ENCODE assay signal across 8 mouse cellular contexts in genomic region chr3:104511538-104512423, GRCm38 (mm10). TPM values are rescaled to one million over a fixed set of nuclear protein-coding genes. Genes with fewer than 3 reads are reported as not detected.
DNase-seq lines count a peak whose midpoint lies in the region; ATAC-seq and TF ChIP-seq lines count a peak whose summit lies in the region.

Lrig2 (minus strand) TSS chr3:104511918.

- no peaks in the 10 kb centered on the region; the same call in 1 of the 2 replicates for H3K4me1 ChIP-seq in bone marrow, adult 2 months (ENCODE audit: control insufficient read depth, insufficient read depth, low read length)
- peaks cover 6% of the 10 kb centered on the region; the same call in 1 of the 2 replicates for H3K4me1 ChIP-seq in embryonic facial prominence, embryonic 15.5 days
- H3K4me1 ChIP-seq in limb, embryonic 14.5 days (ENCODE audit: control insufficient read depth, insufficient read depth, low read length): peaks cover 13% of the 10 kb centered on the region; the same call in 1 of the 2 replicates
- H3K4me1 ChIP-seq in midbrain, postnatal 0 days (ENCODE audit: insufficient read depth, low read length): peaks cover 4% of the 10 kb centered on the region; the same call in 1 of the 2 replicates

- H3K27me3 ChIP-seq in embryonic facial prominence, embryonic 15.5 days: no peaks in the 10 kb centered on the region
- H3K27me3 ChIP-seq in limb, embryonic 14.5 days (ENCODE audit: control insufficient read depth, insufficient read depth, low read length): no peaks in the 10 kb centered on the region
- H3K27me3 ChIP-seq in midbrain, postnatal 0 days (ENCODE audit: insufficient read depth, low read length): no peaks in the 10 kb centered on the region

- ATAC-seq in embryonic facial prominence, embryonic 15.5 days (ENCODE audit: insufficient number of reproducible peaks, low FRiP score, low TSS enrichment, low read depth): peak; percentile 99
- peak; percentile 99 for ATAC-seq in limb, embryonic 14.5 days (ENCODE audit: low FRiP score, low read depth)
- ATAC-seq in midbrain, postnatal 0 days (ENCODE audit: low FRiP score): peak; percentile 99

- H3K4me3 ChIP-seq in bone marrow, adult 2 months (replicated peaks; ENCODE audit: control insufficient read depth, low read depth, low read length): peak within 1 kb of the TSS; percentile 91
- peak within 1 kb of the TSS; percentile 95 for H3K4me3 ChIP-seq in embryonic facial prominence, embryonic 15.5 days (replicated peaks)
- peak within 1 kb of the TSS; percentile 88 for H3K4me3 ChIP-seq in limb, embryonic 14.5 days (replicated peaks; ENCODE audit: low read length)
- H3K4me3 ChIP-seq in midbrain, postnatal 0 days (ENCODE audit: low read depth, low read length): peak within 1 kb of the TSS; percentile 93

- H3K9ac ChIP-seq in embryonic facial prominence, embryonic 15.5 days: peak within 1 kb of the TSS; percentile 87
- peak within 1 kb of the TSS; percentile 80 for H3K9ac ChIP-seq in limb, embryonic 14.5 days (ENCODE audit: low read depth, low read length, severe bottlenecking)
- H3K9ac ChIP-seq in midbrain, postnatal 0 days (replicated peaks; ENCODE audit: low read length, poor library complexity, severe bottlenecking): peak within 1 kb of the TSS; percentile 86

- DNase-seq in 416B (ENCODE audit: low read depth): peak; percentile 99
- peak; percentile 97 for DNase-seq in heart, adult 8-10 months (ENCODE audit: low spot score)
- DNase-seq in kidney, adult 9 months: peak; percentile 99
- DNase-seq in limb, embryonic 14.5 days (ENCODE audit: low spot score): peak; percentile 99
- peak; percentile 99 for DNase-seq in midbrain, postnatal 0 days (ENCODE audit: low spot score)
- DNase-seq in spleen, postnatal 14 days (ENCODE audit: low spot score in 2 of 2): peak; percentile 97

- TF ChIP-seq POLR2A in bone marrow, adult 2 months (IDR thresholded peaks at IDR 0.05; ENCODE audit: borderline replicate concordance, control insufficient read depth, low read depth, low read length): peak; percentile 64; the same call in 1 of the 2 replicates
- 0 out of 2 replicates have a peak, but pooled peaks have one; percentile 31 for TF ChIP-seq POLR2A in limb, embryonic 14.5 days (IDR thresholded peaks at IDR 0.05; ENCODE audit: borderline replicate concordance, extremely low read depth, insufficient read depth, insufficient read length)

- peak; percentile 66 for TF ChIP-seq CTCF in bone marrow, adult 2 months (IDR thresholded peaks at IDR 0.05; ENCODE audit: control insufficient read depth, insufficient read depth, low read length)
- TF ChIP-seq CTCF in midbrain, postnatal 0 days (IDR thresholded peaks at IDR 0.05): peak; percentile 93

- WGBS in bone marrow, adult 2 months: under 1% methylated on average over 71 of the region's 71 CpGs
- under 1% methylated on average over 71 of the region's 71 CpGs for WGBS in embryonic facial prominence, embryonic 15.5 days
- WGBS in limb, embryonic 14.5 days: under 1% methylated on average over 67 of the region's 71 CpGs
- under 1% methylated on average over 70 of the region's 71 CpGs for WGBS in midbrain, postnatal 0 days

- no peaks in the 10 kb centered on the region for H3K9me3 ChIP-seq in embryonic facial prominence, embryonic 15.5 days (replicated peaks)
- H3K9me3 ChIP-seq in limb, embryonic 14.5 days (ENCODE audit: control insufficient read depth, low read length): no peaks in the 10 kb centered on the region
- H3K9me3 ChIP-seq in midbrain, postnatal 0 days (ENCODE audit: low read length): no peaks in the 10 kb centered on the region

- no peaks in the 10 kb centered on the region for H3K36me3 ChIP-seq in embryonic facial prominence, embryonic 15.5 days
- no peaks in the 10 kb centered on the region for H3K36me3 ChIP-seq in limb, embryonic 14.5 days (ENCODE audit: control insufficient read depth, insufficient read depth, low read length)
- no peaks in the 10 kb centered on the region for H3K36me3 ChIP-seq in midbrain, postnatal 0 days (ENCODE audit: insufficient read depth, low read length)

- peak within 1 kb of the TSS; percentile 61 for H3K4me2 ChIP-seq in embryonic facial prominence, embryonic 15.5 days (replicated peaks)
- H3K4me2 ChIP-seq in limb, embryonic 14.5 days (replicated peaks; ENCODE audit: low read depth, low read length, severe bottlenecking): peak within 1 kb of the TSS; percentile 68
- H3K4me2 ChIP-seq in midbrain, postnatal 0 days (ENCODE audit: low read depth, low read length, poor library complexity, severe bottlenecking): peak within 1 kb of the TSS; percentile 61

- peak within 1 kb of the TSS; percentile 96 for H3K27ac ChIP-seq in bone marrow, adult 2 months (ENCODE audit: control insufficient read depth, insufficient read depth, low read depth, low read length, poor library complexity)
- peak within 1 kb of the TSS; percentile 97 for H3K27ac ChIP-seq in embryonic facial prominence, embryonic 15.5 days (replicated peaks)
- peak within 1 kb of the TSS; percentile 92 for H3K27ac ChIP-seq in limb, embryonic 14.5 days (replicated peaks; ENCODE audit: low read depth, low read length)
- peak within 1 kb of the TSS; percentile 97 for H3K27ac ChIP-seq in midbrain, postnatal 0 days (ENCODE audit: low read depth, low read length)

RNA-seq across cellular contexts. Expression of gene Lrig2, which starts in this region (rescaled TPM):
- 2.4 and 6.0 TPM in 2 replicates for polyA plus RNA-seq in bone marrow, adult 2 months (2011; ENCODE audit: insufficient read depth, insufficient read length, low replicate concordance, missing spikeins)
- 17.2 and 19.5 TPM in 2 replicates for polyA plus RNA-seq in embryonic facial prominence, embryonic 15.5 days (2015; fragmentation: Nextera tagmentation; extraction: Ambion mirVana)
- 10 to 100 TPM in 1 of 4 experiments, 1 to 10 TPM in 3; 8.8 to 11.3 (median 9.4) TPM for total RNA-seq in heart, adult 8-10 months (2022)
- polyA plus RNA-seq in limb, embryonic 14.5 days (2012; rRNA removed): 15.0 and 17.2 TPM in 2 replicates
- polyA plus RNA-seq in limb, embryonic 14.5 days (2014; fragmentation: Nextera tagmentation; extraction: Ambion mirVana): 20.2 and 28.6 TPM in 2 replicates
- 50.1 and 54.0 TPM in 2 replicates for total RNA-seq in midbrain, postnatal 0 days (2014; rRNA removed)
- 18.2 and 20.2 TPM in 2 replicates for polyA plus RNA-seq in midbrain, postnatal 0 days (2015; fragmentation: Nextera tagmentation; extraction: Ambion mirVana)

Comparison
In these comparisons a context has a peak if more than half of its experiments do, and no peak if none do; other contexts are left out.
1. Peak in every context shown above with its lines: DNase-seq, ATAC-seq, H3K4me3 ChIP-seq and H3K27ac ChIP-seq.